Mouse (Mus musculus) neural tube, embryonic 11.5 days (tissue): ENCODE data around the gene Coq8b. TPM values are rescaled to one million over a fixed set of nuclear protein-coding genes. Genes with fewer than 3 reads are reported as not detected.

Source experiments
- ATAC-seq: fragments of 200-750 bp; cut with Nextera tagmentation; 2 replicates; pipeline ENCODE4 v1.8.0; 2017; ENCODE audit warnings: moderate number of reproducible peaks, mild to moderate bottlenecking, moderate TSS enrichment, moderate library complexity; ENCODE audit not compliant: insufficient read depth, low FRiP score, low TSS enrichment
- DNase-seq: peaks from one replicate; pipeline ENCODE4 v3.0.0-alpha.2; 2015; ENCODE audit warnings: low spot score
- H3K27ac ChIP-seq: fragments of 300-500 bp; sonication (generic); 2 replicates; pipeline ENCODE4 v1.5.1; 2014; ENCODE audit warnings: low read depth, mild to moderate bottlenecking, low read length
- H3K27me3 ChIP-seq: fragments of 300-500 bp; sonication (generic); 2 replicates; pipeline ENCODE4 v1.6.1; 2014; ENCODE audit warnings: mild to moderate bottlenecking, low read length, mixed read lengths; ENCODE audit not compliant: control insufficient read depth, insufficient read depth
- H3K36me3 ChIP-seq: fragments of 300-500 bp; sonication (generic); 2 replicates; pipeline ENCODE4 v1.6.1; 2014; ENCODE audit warnings: mild to moderate bottlenecking, low read length, moderate library complexity, mixed read lengths; ENCODE audit not compliant: control insufficient read depth, insufficient read depth
- H3K4me1 ChIP-seq: fragments of 300-500 bp; sonication (generic); 2 replicates; pipeline ENCODE4 v1.6.1; 2014; ENCODE audit warnings: low read length, mixed read lengths; ENCODE audit not compliant: control insufficient read depth, insufficient read depth
- H3K4me2 ChIP-seq: fragments of 300-500 bp; sonication (generic); 2 replicates; pipeline ENCODE4 v1.6.1; 2014; ENCODE audit warnings: low read depth, mild to moderate bottlenecking, moderate library complexity
- H3K4me3 ChIP-seq: fragments of 300-500 bp; sonication (generic); 2 replicates; pipeline ENCODE4 v1.5.1; 2014; ENCODE audit warnings: low read depth, low read length
- H3K9ac ChIP-seq: fragments of 300-500 bp; sonication (generic); 2 replicates; pipeline ENCODE4 v1.6.1; 2014; ENCODE audit warnings: mild to moderate bottlenecking, low read length
- H3K9me3 ChIP-seq: fragments of 300-500 bp; sonication (generic); 2 replicates; pipeline ENCODE4 v1.6.1; 2016; ENCODE audit warnings: low read length; ENCODE audit not compliant: control insufficient read depth
- WGBS: fragments of 180-500 bp; shearing (Covaris S2); extraction: QIAGEN DNeasy Blood & Tissue Kit; methylation state at CpG from one replicate; pipeline ENCODE4 v1.1.7; 2014; 5-methylcytosine and 5-hydroxymethylcytosine counted together
- polyA plus RNA-seq: library from polyadenylated mRNA; unstranded; fragments of >200 nt; fragmentation: Nextera tagmentation; extraction: Ambion mirVana; gene quantifications from 2 replicates; pipeline ENCODE4 v1.2.1, GENCODE M21; 2014

Coq8b gene
- polyA plus RNA-seq, 1 experiment from 2014 or later = 17.1 TPM

- ATAC-seq = no peak
- H3K27ac ChIP-seq = no peak overlapping the region
- H3K27me3 ChIP-seq = no peaks in the 10 kb centered on the region
- no peak overlapping the region for H3K4me3 ChIP-seq
- WGBS = 79% methylated on average over 20 of the region's 20 CpGs
- H3K9ac ChIP-seq = no peak overlapping the region
- no peak overlapping the region for H3K4me2 ChIP-seq
- H3K9me3 ChIP-seq = no peaks in the 10 kb centered on the region
- peaks cover 23% of the 10 kb centered on the region for H3K36me3 ChIP-seq
- no peaks in the 10 kb centered on the region for H3K4me1 ChIP-seq
- no peak for DNase-seq
Measured at GRCm38 (mm10) chr7:27266515-27267128, 33.8 kb downstream of the Coq8b start.

- DNase-seq = no peak
Measured at GRCm38 (mm10) chr7:27271423-27271822, 38.6 kb downstream of the Coq8b start.

GRCm38 (mm10) chr7:27273739-27274351 lies 41.0 kb downstream of the Coq8b start:
- Histone ChIP-seq H3K36me3 (peaks cover 31% of the 10 kb centered on the region), H3K4me3 (no peak overlapping the region)

More at GRCm38 (mm10) chr7:27271423-27271822, 38.6 kb downstream of the Coq8b start:
- Histone ChIP-seq H3K9ac (no peak overlapping the region), H3K4me1 (no peaks in the 10 kb centered on the region), H3K27ac (no peak overlapping the region), H3K4me3 (no peak overlapping the region), H3K9me3 (no peaks in the 10 kb centered on the region; the same call in 1 of the 2 replicates), H3K27me3 (no peaks in the 10 kb centered on the region), H3K36me3 (peaks cover 28% of the 10 kb centered on the region), H3K4me2 (no peak overlapping the region)
- ATAC-seq = no peak
- 85% methylated on average over 8 of the region's 8 CpGs for WGBS

GRCm38 (mm10) chr7:27274916-27275315 lies 42.1 kb downstream of the Coq8b start:
- no peaks in the 10 kb centered on the region for H3K27me3 ChIP-seq
- H3K4me3 ChIP-seq = no peak overlapping the region
- DNase-seq (no peak), ATAC-seq (no peak)
- H3K27ac ChIP-seq = no peak overlapping the region
- H3K9ac ChIP-seq = no peak overlapping the region
- no peaks in the 10 kb centered on the region for H3K4me1 ChIP-seq
- WGBS = 93% methylated on average over 4 of the region's 4 CpGs
- peaks cover 21% of the 10 kb centered on the region for H3K36me3 ChIP-seq
- H3K4me2 ChIP-seq = no peak overlapping the region
- no peaks in the 10 kb centered on the region; the same call in 1 of the 2 replicates for H3K9me3 ChIP-seq

More at GRCm38 (mm10) chr7:27273739-27274351, 41.0 kb downstream of the Coq8b start:
- Histone ChIP-seq H3K4me1 (no peaks in the 10 kb centered on the region), H3K9ac (no peak overlapping the region), H3K27ac (no peak overlapping the region), H3K4me2 (no peak overlapping the region), H3K27me3 (no peaks in the 10 kb centered on the region), H3K9me3 (no peaks in the 10 kb centered on the region; the same call in 1 of the 2 replicates)
- ATAC-seq (no peak), DNase-seq (peak; percentile 64)
- WGBS = 49% methylated on average over 31 of the region's 32 CpGs

- Histone ChIP-seq H3K4me2 (no peak overlapping the region), H3K4me3 (no peak overlapping the region), H3K36me3 (peaks cover 19% of the 10 kb centered on the region), H3K9me3 (no peaks in the 10 kb centered on the region; the same call in 1 of the 2 replicates), H3K27me3 (no peaks in the 10 kb centered on the region), H3K9ac (no peak overlapping the region), H3K4me1 (no peaks in the 10 kb centered on the region), H3K27ac (no peak overlapping the region)
- DNase-seq (no peak), ATAC-seq (no peak)
- 66% methylated on average over 7 of the region's 7 CpGs for WGBS
Measured at GRCm38 (mm10) chr7:27276021-27276420, 43.2 kb downstream of the Coq8b start.

- Histone ChIP-seq H3K4me2 (no peak overlapping the region), H3K9ac (no peak overlapping the region), H3K36me3 (peaks cover 15% of the 10 kb centered on the region), H3K27ac (no peak overlapping the region), H3K4me3 (no peak overlapping the region), H3K9me3 (no peaks in the 10 kb centered on the region; the same call in 1 of the 2 replicates), H3K4me1 (no peaks in the 10 kb centered on the region), H3K27me3 (no peaks in the 10 kb centered on the region)
- no peak for DNase-seq
- ATAC-seq = no peak
- WGBS = 88% methylated on average over 3 of the region's 3 CpGs
Measured at GRCm38 (mm10) chr7:27277191-27277590, 44.4 kb downstream of the Coq8b start.

GRCm38 (mm10) chr7:27281717-27282116 lies 48.9 kb downstream of the Coq8b start:
- 66% methylated on average over 13 of the region's 13 CpGs for WGBS
- Histone ChIP-seq H3K4me3 (no peak overlapping the region), H3K27me3 (no peaks in the 10 kb centered on the region), H3K9me3 (no peaks in the 10 kb centered on the region), H3K9ac (no peak overlapping the region), H3K4me2 (no peak overlapping the region), H3K36me3 (peaks cover 9% of the 10 kb centered on the region), H3K4me1 (no peaks in the 10 kb centered on the region), H3K27ac (no peak overlapping the region)
- DNase-seq = no peak
- no peak for ATAC-seq

GRCm38 (mm10) chr7:27282225-27282624 lies 49.4 kb downstream of the Coq8b start:
- no peaks in the 10 kb centered on the region for H3K27me3 ChIP-seq
- ATAC-seq (no peak), DNase-seq (no peak)
- H3K9me3 ChIP-seq = no peaks in the 10 kb centered on the region
- H3K27ac ChIP-seq = no peak overlapping the region
- no peaks in the 10 kb centered on the region for H3K4me1 ChIP-seq
- peaks cover 9% of the 10 kb centered on the region for H3K36me3 ChIP-seq
- no peak overlapping the region for H3K4me3 ChIP-seq
- 54% methylated on average over 4 of the region's 4 CpGs for WGBS
- no peak overlapping the region for H3K4me2 ChIP-seq
- no peak overlapping the region for H3K9ac ChIP-seq
